Mouse (Mus musculus): Measurements from ENCODE around the gene Fam166b. TPM values are rescaled to one million over a fixed set of nuclear protein-coding genes. Genes with fewer than 3 reads are reported as not detected.

The Fam166b gene
- polyA plus RNA-seq, 1 experiment from 2014 or later: 1.5 TPM

DNA sequence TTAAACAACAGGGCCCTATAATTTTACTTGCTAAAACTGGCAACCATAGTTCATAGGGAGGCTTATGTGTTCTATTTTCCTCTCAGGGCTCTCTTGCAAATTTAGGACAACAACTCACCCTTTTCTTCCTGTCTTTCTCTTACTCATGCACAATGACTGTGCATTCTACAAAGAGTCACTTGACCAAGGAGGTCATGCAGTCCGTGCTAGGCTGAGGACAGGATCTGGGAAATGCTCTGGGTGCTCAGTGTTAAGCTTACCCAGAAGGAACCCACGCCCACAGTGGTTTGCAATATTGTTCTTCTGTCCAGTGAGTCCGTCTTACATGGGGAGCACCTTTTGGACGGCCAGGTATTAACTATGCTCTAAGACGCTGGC, 44.9 kb downstream of the Fam166b start:
- no peak overlapping the region for H3K4me3 ChIP-seq
- no peaks in the 10 kb centered on the region for H3K27me3 ChIP-seq
- no peak overlapping the region for H3K9ac ChIP-seq
- no peak for ATAC-seq (ENCODE audit: low FRiP score, low read depth)
- no peak overlapping the region for H3K27ac ChIP-seq (replicated peaks)
- WGBS: 94% methylated on average over 5 of the region's 5 CpGs
- no peak overlapping the region for H3K4me2 ChIP-seq
- H3K9me3 ChIP-seq: no peaks in the 10 kb centered on the region
- H3K4me1 ChIP-seq (replicated peaks): peaks cover 34% of the 10 kb centered on the region
- H3K36me3 ChIP-seq: no peaks in the 10 kb centered on the region

GRCm38 (mm10) chr4:43383246-43384082, 45.5 kb downstream of the Fam166b start:
- peak overlapping the region; percentile 20; the same call in 1 of the 2 replicates for H3K9ac ChIP-seq
- H3K9me3 ChIP-seq: no peaks in the 10 kb centered on the region
- H3K4me1 ChIP-seq (replicated peaks): peaks cover 34% of the 10 kb centered on the region
- H3K36me3 ChIP-seq: no peaks in the 10 kb centered on the region
- no peak for ATAC-seq (ENCODE audit: low FRiP score, low read depth)
- peak overlapping the region; percentile 88 for H3K4me2 ChIP-seq
- H3K4me3 ChIP-seq: peak overlapping the region; percentile 91
- H3K27me3 ChIP-seq: no peaks in the 10 kb centered on the region
- 76% methylated on average over 11 of the region's 11 CpGs for WGBS
- 0 out of 2 replicates have a peak overlapping the region, but pooled peaks have one; percentile 10 for H3K27ac ChIP-seq (replicated peaks)

DNA sequence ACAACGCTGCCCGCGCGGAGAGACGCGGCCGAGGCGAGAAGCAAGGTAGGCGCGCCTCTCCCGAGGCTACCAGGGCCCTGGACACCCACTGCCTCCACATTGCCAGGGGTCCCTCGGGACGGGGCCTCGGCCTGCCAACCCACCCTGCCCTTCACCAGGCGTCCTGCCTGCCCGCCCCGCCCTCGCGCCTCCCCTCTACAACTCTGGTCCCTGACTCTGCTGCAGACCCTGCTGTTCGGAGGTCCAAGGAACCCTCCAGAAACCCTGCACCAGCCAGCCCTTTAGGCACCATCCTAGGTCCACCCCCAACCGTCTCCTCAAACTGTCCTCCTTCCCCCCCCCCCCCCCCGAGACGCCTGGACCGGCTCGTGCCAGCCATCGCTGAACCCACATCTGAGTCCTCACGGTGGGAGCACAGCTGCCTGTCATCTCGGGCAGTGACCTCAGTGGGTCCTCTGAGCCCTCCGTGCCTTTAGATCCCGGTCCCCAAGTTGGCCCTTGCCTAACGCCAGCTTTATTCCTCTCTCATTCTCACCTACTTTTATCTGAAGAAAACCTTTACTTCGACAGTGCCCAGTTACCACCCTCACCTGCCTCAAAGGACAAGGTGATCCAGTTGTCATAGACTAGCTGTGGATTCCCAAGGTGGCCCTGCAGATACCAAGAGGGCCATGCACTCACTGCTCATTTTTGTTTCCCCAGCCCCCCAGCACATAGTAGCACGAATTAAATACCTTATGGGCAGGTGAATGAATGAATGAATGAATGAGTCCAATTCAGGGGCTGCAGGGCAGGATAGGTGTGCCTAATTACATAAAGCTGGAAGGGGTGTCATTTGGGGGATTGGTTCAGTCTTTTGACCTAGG, 46.5 kb downstream of the Fam166b start:
- no peaks in the 10 kb centered on the region for H3K9me3 ChIP-seq
- H3K27ac ChIP-seq (replicated peaks): peak overlapping the region; percentile 91
- H3K4me2 ChIP-seq: peak overlapping the region; percentile 88
- no peaks in the 10 kb centered on the region for H3K27me3 ChIP-seq
- peak; percentile 87 for ATAC-seq (ENCODE audit: low FRiP score, low read depth)
- H3K4me3 ChIP-seq: peak overlapping the region; percentile 91
- H3K4me1 ChIP-seq (replicated peaks): peaks cover 34% of the 10 kb centered on the region
- no peaks in the 10 kb centered on the region for H3K36me3 ChIP-seq
- peak overlapping the region; percentile 94 for H3K9ac ChIP-seq
- 4% methylated on average over 28 of the region's 33 CpGs for WGBS

- H3K9me3 ChIP-seq: no peaks in the 10 kb centered on the region
- peak; percentile 95 for ATAC-seq (ENCODE audit: low FRiP score, low read depth)
- no peaks in the 10 kb centered on the region for H3K36me3 ChIP-seq
- WGBS: under 1% methylated on average over 55 of the region's 63 CpGs
- peak within 1 kb of the TSS; percentile 91 for H3K27ac ChIP-seq (replicated peaks)
- H3K4me2 ChIP-seq: peak within 1 kb of the TSS; percentile 88
- H3K4me3 ChIP-seq: peak within 1 kb of the TSS; percentile 91
- H3K27me3 ChIP-seq: no peaks in the 10 kb centered on the region
- peaks cover 34% of the 10 kb centered on the region for H3K4me1 ChIP-seq (replicated peaks)
- H3K9ac ChIP-seq: peak within 1 kb of the TSS; percentile 94
Observed at GRCm38 (mm10) chr4:43381408-43382154, 47.4 kb downstream of the Fam166b start, which contains the start of gene Rusc2. Gene Rusc2 (plus strand): TSS chr4:43381979.

- Histone ChIP-seq H3K4me3 (peak overlapping the region; percentile 91), H3K27ac (replicated peaks) (peak overlapping the region; percentile 91; the same call in 1 of the 2 replicates), H3K4me1 (replicated peaks) (peaks cover 34% of the 10 kb centered on the region), H3K9me3 (no peaks in the 10 kb centered on the region), H3K27me3 (no peaks in the 10 kb centered on the region), H3K36me3 (no peaks in the 10 kb centered on the region), H3K4me2 (peak overlapping the region; percentile 88), H3K9ac (peak overlapping the region; percentile 94)
- WGBS: 56% methylated on average over 10 of the region's 10 CpGs
- ATAC-seq (ENCODE audit: low FRiP score, low read depth): peak; percentile 6
Observed at GRCm38 (mm10) chr4:43380951-43381350, 48.0 kb downstream of the Fam166b start.

DNA sequence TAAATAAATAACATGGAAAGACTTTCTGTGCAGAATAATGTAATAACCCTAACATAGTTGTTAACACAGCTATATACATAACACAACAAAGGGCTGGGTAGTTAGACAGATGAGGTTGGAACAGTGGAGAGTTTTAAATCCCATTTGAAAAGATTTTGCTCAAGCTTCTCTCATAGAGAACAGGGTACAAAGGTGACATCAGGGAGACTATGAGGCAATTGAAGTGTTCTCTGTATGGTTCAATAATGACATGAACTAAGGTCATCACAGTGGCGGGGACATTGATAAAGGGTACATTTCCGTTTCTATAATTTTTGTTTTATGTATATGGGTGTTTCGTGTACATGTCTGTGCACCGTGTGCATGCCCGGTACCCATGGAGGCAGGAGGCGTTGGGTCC, 49.3 kb downstream of the Fam166b start:
- Histone ChIP-seq H3K27me3 (no peaks in the 10 kb centered on the region), H3K4me3 (no peak overlapping the region), H3K4me1 (replicated peaks) (peaks cover 30% of the 10 kb centered on the region), H3K9ac (no peak overlapping the region), H3K27ac (replicated peaks) (no peak overlapping the region), H3K36me3 (no peaks in the 10 kb centered on the region), H3K4me2 (no peak overlapping the region), H3K9me3 (no peaks in the 10 kb centered on the region)
- ATAC-seq (ENCODE audit: low FRiP score, low read depth): no peak
- WGBS: 94% methylated on average over 6 of the region's 6 CpGs

Other genes starting within 250 kb of the Fam166b start
- 0.74 and 0.77 TPM in 2 replicates for gene Atp8b5, start 162.0 kb downstream of the Fam166b start, polyA plus RNA-seq (2015; fragmentation: Nextera tagmentation; extraction: Ambion mirVana)
- gene Rusc2, start 47.2 kb downstream of the Fam166b start, polyA plus RNA-seq (2015; fragmentation: Nextera tagmentation; extraction: Ambion mirVana): 88.8 and 99.5 TPM in 2 replicates
- 16.2 and 16.8 TPM in 2 replicates for gene Tesk1, start 12.8 kb upstream of the Fam166b start, polyA plus RNA-seq (2015; fragmentation: Nextera tagmentation; extraction: Ambion mirVana)
- gene Cd72, start 25.5 kb upstream of the Fam166b start, polyA plus RNA-seq (2015; fragmentation: Nextera tagmentation; extraction: Ambion mirVana): 5.3 and 5.7 TPM in 2 replicates
- 0.13 TPM in 1 of 2 replicates, not detected in the other for gene Sit1, start 54.6 kb upstream of the Fam166b start, polyA plus RNA-seq (2015; fragmentation: Nextera tagmentation; extraction: Ambion mirVana)
- gene Ccdc107, start 63.8 kb upstream of the Fam166b start, polyA plus RNA-seq (2015; fragmentation: Nextera tagmentation; extraction: Ambion mirVana): 79.2 and 84.0 TPM in 2 replicates
- 8.1 and 8.5 TPM in 2 replicates for gene Arhgef39, start 70.6 kb upstream of the Fam166b start, polyA plus RNA-seq (2015; fragmentation: Nextera tagmentation; extraction: Ambion mirVana)
- 0.13 and 0.27 TPM in 2 replicates for gene Car9, start 77.8 kb upstream of the Fam166b start, polyA plus RNA-seq (2015; fragmentation: Nextera tagmentation; extraction: Ambion mirVana)
- gene Tpm2, start 94.6 kb upstream of the Fam166b start, polyA plus RNA-seq (2015; fragmentation: Nextera tagmentation; extraction: Ambion mirVana): 10.9 and 13.3 TPM in 2 replicates
- gene Creb3, start 133.2 kb upstream of the Fam166b start, polyA plus RNA-seq (2015; fragmentation: Nextera tagmentation; extraction: Ambion mirVana): 76.8 and 79.5 TPM in 2 replicates
- gene Tln1, start 133.6 kb upstream of the Fam166b start, polyA plus RNA-seq (2015; fragmentation: Nextera tagmentation; extraction: Ambion mirVana): 66.2 and 69.2 TPM in 2 replicates
- 18.8 and 22.8 TPM in 2 replicates for gene Rgp1, start 149.6 kb upstream of the Fam166b start, polyA plus RNA-seq (2015; fragmentation: Nextera tagmentation; extraction: Ambion mirVana)
- gene Gba2, start 149.7 kb upstream of the Fam166b start, polyA plus RNA-seq (2015; fragmentation: Nextera tagmentation; extraction: Ambion mirVana): 55.3 and 63.4 TPM in 2 replicates
- 1.2 and 1.6 TPM in 2 replicates for gene Msmp, start 155.4 kb upstream of the Fam166b start, polyA plus RNA-seq (2015; fragmentation: Nextera tagmentation; extraction: Ambion mirVana)
- gene Npr2, start 202.8 kb upstream of the Fam166b start, polyA plus RNA-seq (2015; fragmentation: Nextera tagmentation; extraction: Ambion mirVana): 13.2 TPM in 2 replicates
- 6.9 and 7.0 TPM in 2 replicates for gene Spag8, start 224.5 kb upstream of the Fam166b start, polyA plus RNA-seq (2015; fragmentation: Nextera tagmentation; extraction: Ambion mirVana)
- gene Hint2, start 227.3 kb upstream of the Fam166b start, polyA plus RNA-seq (2015; fragmentation: Nextera tagmentation; extraction: Ambion mirVana): 73.0 and 80.2 TPM in 2 replicates
- gene Tmem8b, start 239.8 kb upstream of the Fam166b start, polyA plus RNA-seq (2015; fragmentation: Nextera tagmentation; extraction: Ambion mirVana): 14.2 and 15.4 TPM in 2 replicates
- gene Fam221b, start 240.0 kb upstream of the Fam166b start, polyA plus RNA-seq (2015; fragmentation: Nextera tagmentation; extraction: Ambion mirVana): 1.5 and 1.9 TPM in 2 replicates

Data from hindbrain, embryonic 15.5 days (tissue).